Mouse (Mus musculus) heart, postnatal 0 days (tissue): ENCODE measurements around the gene Fam98c. TPM values are rescaled to one million over a fixed set of nuclear protein-coding genes. Genes with fewer than 3 reads are reported as not detected.
A peak's percentile ranks its signal among the peaks of the same experiment; 100 is the strongest.
"Not testable (repeated sequence)": the region's sequence is repeated elsewhere in the genome, so short reads cannot be mapped to it uniquely, and the experiment has no call there.

Experiments
- ATAC-seq: fragments of 200-750 bp; cut with Nextera tagmentation; 2 replicates; pipeline ENCODE4 v1.8.0; 2017; ENCODE audit warnings: low read depth, moderate number of reproducible peaks, moderate library complexity; ENCODE audit not compliant: insufficient read depth
- DNase-seq: peaks from one replicate; pipeline ENCODE4 v3.0.0-alpha.2; 2016; ENCODE audit warnings: low spot score
- H3K27ac ChIP-seq: fragments of 300-500 bp; sonication (generic); 2 replicates; pipeline ENCODE4 v1.5.1; 2014; ENCODE audit warnings: low read depth, mild to moderate bottlenecking
- H3K27me3 ChIP-seq: fragments of 300-500 bp; sonication (generic); 2 replicates; pipeline ENCODE4 v1.6.1; 2014; ENCODE audit warnings: low read length, mixed read lengths; ENCODE audit not compliant: control insufficient read depth, insufficient read depth
- H3K36me3 ChIP-seq: fragments of 300-500 bp; sonication (generic); replicated peaks from 2 replicates; pipeline ENCODE4 v1.6.1; 2014; ENCODE audit warnings: low read length, mixed read lengths; ENCODE audit not compliant: control insufficient read depth, insufficient read depth
- H3K4me1 ChIP-seq: fragments of 300-500 bp; sonication (generic); 2 replicates; pipeline ENCODE4 v1.6.1; 2014; ENCODE audit warnings: antibody characterized with exemption; ENCODE audit not compliant: control insufficient read depth, insufficient read depth
- H3K4me2 ChIP-seq: fragments of 300-500 bp; sonication (generic); 2 replicates; pipeline ENCODE4 v1.6.1; 2014; ENCODE audit warnings: low read depth, mild to moderate bottlenecking, low read length, moderate library complexity
- H3K4me3 ChIP-seq: fragments of 300-500 bp; sonication (generic); 2 replicates; pipeline ENCODE4 v1.5.1; 2014; ENCODE audit warnings: low read depth, low read length
- H3K9ac ChIP-seq: fragments of 300-500 bp; sonication (generic); replicated peaks from 2 replicates; pipeline ENCODE4 v1.6.1; 2014; ENCODE audit warnings: low read depth, low read length, mixed read lengths
- H3K9me3 ChIP-seq: fragments of 300-500 bp; sonication (generic); replicated peaks from 2 replicates; pipeline ENCODE4 v1.6.1; 2016; ENCODE audit warnings: low read length; ENCODE audit not compliant: control insufficient read depth
- CTCF ChIP-seq: IDR thresholded peaks from 2 replicates; pipeline ENCODE4 v1.5.1; 2016; ENCODE audit warnings: antibody characterized with exemption, control low read depth, low read depth
- EP300 ChIP-seq: IDR thresholded peaks from 2 replicates; pipeline ENCODE4 v1.6.1; 2016; ENCODE audit warnings: antibody characterized with exemption, low read depth
- WGBS: fragments of 180-500 bp; shearing (Covaris S2); extraction: QIAGEN DNeasy Blood & Tissue Kit; methylation state at CpG from one replicate; pipeline ENCODE4 v1.1.7; 2014; 5-methylcytosine and 5-hydroxymethylcytosine counted together
- polyA plus RNA-seq: library from polyadenylated mRNA; unstranded; fragments of >200 nt; fragmentation: Nextera tagmentation; extraction: Ambion mirVana; gene quantifications from 2 replicates; pipeline ENCODE4 v1.2.1, GENCODE M21; 2015
- total RNA-seq: library from RNA; depleted of rRNA; stranded (reverse); fragments of >200 nt; gene quantifications from 2 replicates; pipeline ENCODE4 v1.2.3, GENCODE M21; 2014; ENCODE audit warnings: low replicate concordance

Gene Fam98c
- total and polyA plus RNA-seq, 2 experiments from 2014 or later = 23.2 to 28.1 TPM

DNA sequence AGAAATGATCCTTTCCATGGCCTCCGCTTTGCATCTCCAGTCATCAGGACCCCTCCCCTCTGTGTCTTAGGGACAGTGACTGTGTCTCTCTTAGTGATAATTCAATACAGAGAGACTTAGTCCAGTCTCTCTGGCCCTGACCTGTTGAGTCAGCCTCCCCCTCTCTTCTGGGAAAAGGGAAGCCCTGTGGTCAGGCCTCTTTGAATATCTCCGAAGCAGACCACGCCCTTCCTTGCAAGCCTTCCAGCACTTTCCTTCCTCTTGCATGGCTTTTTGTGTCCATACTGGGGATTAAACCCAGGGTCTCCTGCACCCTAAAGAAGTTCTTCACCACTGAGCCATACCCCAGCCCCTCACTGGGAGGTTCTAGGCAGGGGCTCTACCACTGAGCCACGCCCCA lies 12.0 kb downstream of the Fam98c start:
- no peak for DNase-seq
- H3K4me1 ChIP-seq = no peaks in the 10 kb centered on the region
- no peak overlapping the region for H3K4me3 ChIP-seq
- no peaks in the 10 kb centered on the region for H3K36me3 ChIP-seq
- H3K27me3 ChIP-seq = no peaks in the 10 kb centered on the region
- no peaks in the 10 kb centered on the region for H3K9me3 ChIP-seq
- no peak for TF ChIP-seq CTCF
- no peak for TF ChIP-seq EP300
- 78% methylated on average over 4 of the region's 4 CpGs for WGBS
- ATAC-seq = no peak
- H3K9ac ChIP-seq = no peak overlapping the region
- H3K4me2 ChIP-seq = no peak overlapping the region
- no peak overlapping the region for H3K27ac ChIP-seq

DNA sequence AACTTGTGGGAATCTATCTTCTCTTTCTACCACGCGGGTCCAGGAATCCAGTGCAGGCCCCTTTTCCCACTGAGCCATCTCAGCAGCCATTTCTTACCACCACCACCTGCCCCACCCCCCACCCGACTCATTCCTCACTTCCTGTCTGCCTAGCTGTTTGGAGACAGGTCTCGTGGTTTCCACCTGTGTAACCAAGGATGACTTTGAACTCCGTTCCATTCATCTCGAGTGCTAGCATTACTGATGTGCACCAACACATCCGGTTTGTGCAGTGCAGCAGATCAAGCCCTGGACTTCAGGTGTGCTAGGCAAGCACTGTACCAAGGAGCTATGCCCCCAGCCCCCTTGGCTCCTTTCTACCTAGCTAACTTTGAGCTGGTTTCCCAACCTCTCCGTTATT lies 14.6 kb downstream of the Fam98c start:
- Histone ChIP-seq H3K4me3 (no peak overlapping the region), H3K9ac (no peak overlapping the region), H3K4me1 (no peaks in the 10 kb centered on the region), H3K27me3 (no peaks in the 10 kb centered on the region), H3K9me3 (no peaks in the 10 kb centered on the region), H3K27ac (no peak overlapping the region), H3K4me2 (no peak overlapping the region), H3K36me3 (no peaks in the 10 kb centered on the region)
- WGBS = 80% methylated on average over 8 of the region's 8 CpGs
- no peak for TF ChIP-seq EP300
- no peak for TF ChIP-seq CTCF
- no peak for DNase-seq
- no peak for ATAC-seq

DNA sequence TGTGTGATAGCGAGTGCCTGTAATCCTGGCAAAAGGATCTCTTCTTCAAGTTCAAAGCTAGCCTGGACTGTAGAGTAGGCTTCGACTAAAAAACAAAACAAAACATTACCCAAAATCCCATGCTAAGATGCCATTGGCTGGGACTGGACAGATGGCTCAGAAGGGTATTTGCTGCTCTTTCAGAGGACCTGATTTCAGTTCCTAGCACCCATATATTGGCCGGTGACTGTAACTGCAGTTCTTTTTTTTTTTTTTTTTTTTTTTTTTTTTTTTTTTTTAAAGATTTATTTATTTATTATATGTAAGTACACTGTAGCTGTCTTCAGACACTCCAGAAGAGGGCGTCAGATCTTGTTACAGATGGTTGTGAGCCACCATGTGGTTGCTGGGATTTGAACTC lies 16.8 kb downstream of the Fam98c start:
- ATAC-seq, H3K4me3 ChIP-seq, H3K9me3 ChIP-seq, H3K9ac ChIP-seq, H3K4me1 ChIP-seq, H3K27me3 ChIP-seq, DNase-seq, H3K27ac ChIP-seq, H3K36me3 ChIP-seq, H3K4me2 ChIP-seq: not testable (repeated sequence)
- WGBS = 86% methylated on average over 3 of the region's 4 CpGs

DNA sequence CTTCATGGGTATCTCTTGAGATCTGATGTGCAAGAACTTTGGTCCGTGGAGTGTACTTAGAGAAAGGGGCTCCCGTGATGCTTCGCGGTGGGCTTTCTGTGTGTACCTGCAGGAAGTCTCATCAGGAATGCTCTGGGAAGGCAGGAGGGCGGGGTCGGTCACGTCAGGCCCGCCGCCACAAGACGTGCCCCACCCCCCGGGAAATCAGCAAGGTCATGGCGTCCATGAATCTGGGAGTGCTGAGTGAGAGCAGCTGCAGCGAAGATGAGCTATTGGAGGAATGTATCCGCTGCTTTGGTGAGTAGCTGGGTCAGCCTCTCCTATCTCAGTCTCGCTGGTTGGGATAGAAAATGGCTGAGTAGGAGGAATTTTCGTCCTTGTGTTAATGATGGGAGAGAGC lies 18.6 kb downstream of the Fam98c start:
- WGBS = 27% methylated on average over 16 of the region's 16 CpGs
- Histone ChIP-seq H3K36me3 (no peaks in the 10 kb centered on the region), H3K27ac (no peak overlapping the region), H3K9me3 (no peaks in the 10 kb centered on the region), H3K27me3 (peaks cover 8% of the 10 kb centered on the region), H3K4me1 (no peaks in the 10 kb centered on the region), H3K4me3 (no peak overlapping the region), H3K4me2 (no peak overlapping the region), H3K9ac (no peak overlapping the region)
- TF ChIP-seq EP300 (no peak), CTCF (no peak)
- ATAC-seq = no peak
- DNase-seq = no peak

DNA sequence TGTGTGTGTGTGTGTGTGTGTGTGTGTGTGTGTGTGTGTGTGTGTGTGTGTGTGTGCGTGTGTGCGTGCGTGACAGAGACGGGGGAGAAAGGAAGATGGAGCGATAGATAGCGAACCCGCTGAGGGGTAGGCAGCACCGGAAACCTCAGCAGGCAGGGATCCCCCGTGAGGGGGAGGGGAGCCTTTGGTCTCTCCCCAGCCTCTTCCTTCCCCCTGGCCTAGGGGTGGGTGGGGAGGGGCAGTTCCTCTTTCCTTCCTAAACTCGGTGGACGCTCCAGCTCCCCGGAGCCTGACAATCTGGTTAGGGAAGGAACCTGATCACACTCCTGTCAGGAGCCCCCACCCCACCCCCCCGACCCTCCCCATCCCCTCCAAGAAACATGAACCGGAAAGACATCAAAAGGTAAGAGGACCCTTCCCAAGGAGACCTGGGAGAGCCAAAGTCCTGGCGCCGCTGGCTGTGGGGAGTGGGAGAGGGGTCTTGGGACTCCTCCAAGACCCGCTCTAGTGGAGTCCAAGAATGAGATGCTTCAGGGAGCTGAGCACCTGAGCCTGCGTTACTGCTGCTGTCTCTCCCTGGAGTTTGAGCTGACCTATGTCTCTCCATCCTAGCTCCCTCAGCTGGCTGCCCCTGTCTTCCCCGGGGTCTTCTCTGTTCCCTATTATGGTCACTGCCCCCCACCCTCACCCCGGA lies 21.2 kb downstream of the Fam98c start, which contains the start of gene Rasgrp4:
Gene Rasgrp4, plus strand, starts transcription at position 159 of the 694 bp plus-strand sequence.
- no peaks in the 10 kb centered on the region for H3K36me3 ChIP-seq
- no peak within 1 kb of the TSS for H3K9ac ChIP-seq
- no peaks in the 10 kb centered on the region for H3K4me1 ChIP-seq
- TF ChIP-seq CTCF (no peak), EP300 (no peak)
- no peaks in the 10 kb centered on the region for H3K9me3 ChIP-seq
- peak within 1 kb of the TSS; percentile 31; the same call in 1 of the 2 replicates for H3K4me3 ChIP-seq
- H3K27ac ChIP-seq = no peak within 1 kb of the TSS
- H3K4me2 ChIP-seq = peak within 1 kb of the TSS; percentile 46
- no peak for DNase-seq
- H3K27me3 ChIP-seq = peaks cover 8% of the 10 kb centered on the region
- no peak for ATAC-seq
- under 1% methylated on average over 16 of the region's 20 CpGs for WGBS

DNA sequence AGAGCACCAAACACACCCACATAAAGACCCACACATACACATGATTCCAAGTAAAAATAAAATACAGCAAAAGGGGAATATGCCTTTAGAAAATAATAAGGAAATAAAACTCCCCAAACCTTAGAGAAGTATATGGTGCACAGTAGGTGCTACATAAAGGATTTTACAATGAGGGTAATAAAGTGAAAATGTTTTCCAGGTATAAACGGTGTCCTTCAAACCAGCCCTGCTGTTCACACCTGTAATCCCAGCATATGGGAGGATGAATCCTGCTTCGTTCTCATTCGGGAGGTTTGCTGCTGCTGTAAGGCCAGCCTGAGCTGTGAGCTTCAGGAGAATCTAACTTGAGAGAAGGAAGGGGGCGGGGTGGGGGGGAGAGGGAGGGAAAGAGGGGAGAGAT lies 21.8 kb downstream of the Fam98c start:
- no peak overlapping the region for H3K4me3 ChIP-seq
- H3K4me2 ChIP-seq = peak overlapping the region; percentile 46; the same call in 1 of the 2 replicates
- H3K9ac ChIP-seq = no peak overlapping the region
- 7% methylated on average over 4 of the region's 4 CpGs for WGBS
- peaks cover 8% of the 10 kb centered on the region for H3K27me3 ChIP-seq
- no peaks in the 10 kb centered on the region for H3K36me3 ChIP-seq
- H3K9me3 ChIP-seq = no peaks in the 10 kb centered on the region
- H3K27ac ChIP-seq = no peak overlapping the region
- ATAC-seq (no peak), DNase-seq (no peak)
- no peak for TF ChIP-seq CTCF
- TF ChIP-seq EP300 = no peak
- no peaks in the 10 kb centered on the region for H3K4me1 ChIP-seq
